Mouse (Mus musculus): ENCODE measurements around the gene Nelfa.

- TF ChIP-seq CTCF (IDR thresholded peaks at IDR 0.05; ENCODE audit: borderline replicate concordance, insufficient read depth, low read length) (no peak), POLR2A (IDR thresholded peaks at IDR 0.05; ENCODE audit: low read depth, low read length) (no peak)
Measured at GRCm38 (mm10) chr5:33903176-33903575, 33.0 kb downstream of the Nelfa start.

Measured in embryonic fibroblast, embryonic 13.5 days (primary cell).